20 mouse cellular contexts compared by ENCODE assay signal in genomic region chr8:60663552-60663951, GRCm38 (mm10). TPM values are rescaled to one million over a fixed set of nuclear protein-coding genes. Genes with fewer than 3 reads are reported as not detected.
DNase-seq lines count a peak whose midpoint lies in the region; ATAC-seq and TF ChIP-seq lines count a peak whose summit lies in the region.
"Had no signal": no experiment of that assay in that cellular context is flagged by ENCODE, and none has a peak within 500 bp of the region (broad histone marks: within the 10 kb centered on the region; RNA-seq: fewer than 3 reads in every experiment).

No protein-coding gene starts in this region.

- no peak overlapping the region for H3K9ac ChIP-seq in forebrain, embryonic 12.5 days
- H3K9ac ChIP-seq in kidney, embryonic 16.5 days (replicated peaks; ENCODE audit: low read length) = no peak overlapping the region
- no peak overlapping the region for H3K9ac ChIP-seq in embryonic facial prominence, embryonic 14.5 days (ENCODE audit: low read depth, low read length)
- H3K9ac ChIP-seq: embryonic facial prominence, embryonic 12.5 days; hindbrain, embryonic 13.5 days; intestine, embryonic 15.5 days; limb, embryonic 12.5 days; liver, embryonic 14.5 days; neural tube, embryonic 13.5 days had no signal

- H3K4me3 ChIP-seq in forebrain, embryonic 12.5 days (replicated peaks) = no peak overlapping the region
- no peak overlapping the region for H3K4me3 ChIP-seq in forebrain, embryonic 10.5 days
- H3K4me3 ChIP-seq in kidney, embryonic 16.5 days (ENCODE audit: low read length) = no peak overlapping the region
- H3K4me3 ChIP-seq in C2C12 (ENCODE audit: insufficient read depth, poor library complexity, severe bottlenecking) = no peak overlapping the region
- no peak overlapping the region for H3K4me3 ChIP-seq in embryonic facial prominence, embryonic 14.5 days (ENCODE audit: low read depth, low read length)
- H3K4me3 ChIP-seq: embryonic facial prominence, embryonic 12.5 days; hindbrain, embryonic 13.5 days; intestine, embryonic 15.5 days; limb, embryonic 12.5 days; neural tube, embryonic 13.5 days had no signal

- DNase-seq in forebrain, embryonic 10.5 days (ENCODE audit: extremely low spot score, low spot score) = no peak
- DNase-seq in kidney, postnatal 10 days = no peak
- peak; percentile 29 for DNase-seq in embryonic facial prominence, embryonic 14.5 days (ENCODE audit: low spot score)
- no peak for DNase-seq in gastrocnemius, adult 8-10 months (ENCODE audit: low spot score in 2 of 2)
- DNase-seq in layer of hippocampus, adult 9-10 months (ENCODE audit: low spot score) = no peak
- DNase-seq: cerebellum, adult 2 months; cerebellum, postnatal 36 days; kidney, postnatal 25 days; lung, postnatal 14 days; right cerebral cortex, adult 18-20 months had no signal

- no peak for TF ChIP-seq CTCF in C2C12 (IDR thresholded peaks at IDR 0.05; ENCODE audit: control insufficient read depth, insufficient read depth, insufficient read length)

- H3K27ac ChIP-seq in forebrain, embryonic 12.5 days = no peak overlapping the region
- no peak overlapping the region for H3K27ac ChIP-seq in forebrain, embryonic 10.5 days
- H3K27ac ChIP-seq in kidney, embryonic 16.5 days (ENCODE audit: low read length) = no peak overlapping the region
- H3K27ac ChIP-seq in embryonic facial prominence, embryonic 14.5 days (replicated peaks; ENCODE audit: low read depth, low read length) = no peak overlapping the region
- H3K27ac ChIP-seq: embryonic facial prominence, embryonic 12.5 days; hindbrain, embryonic 13.5 days; intestine, embryonic 15.5 days; limb, embryonic 12.5 days; liver, embryonic 14.5 days; neural tube, embryonic 13.5 days had no signal

- no peaks in the 10 kb centered on the region for H3K36me3 ChIP-seq in forebrain, embryonic 12.5 days (replicated peaks)
- H3K36me3 ChIP-seq in forebrain, embryonic 10.5 days (replicated peaks) = no peaks in the 10 kb centered on the region
- no peaks in the 10 kb centered on the region for H3K36me3 ChIP-seq in kidney, embryonic 16.5 days (ENCODE audit: insufficient read depth, low read length)
- H3K36me3 ChIP-seq in C2C12 (ENCODE audit: control insufficient read depth, insufficient read depth) = peaks cover 73% of the 10 kb centered on the region
- H3K36me3 ChIP-seq in embryonic facial prominence, embryonic 14.5 days (ENCODE audit: control insufficient read depth, insufficient read depth, low read length) = no peaks in the 10 kb centered on the region
- H3K36me3 ChIP-seq: embryonic facial prominence, embryonic 12.5 days; G1E; hindbrain, embryonic 13.5 days; intestine, embryonic 15.5 days; limb, embryonic 12.5 days; neural tube, embryonic 13.5 days had no signal

- no peak overlapping the region for H3K4me2 ChIP-seq in forebrain, embryonic 12.5 days
- no peak overlapping the region for H3K4me2 ChIP-seq in kidney, embryonic 16.5 days (replicated peaks; ENCODE audit: low read depth, low read length)
- no peak overlapping the region for H3K4me2 ChIP-seq in embryonic facial prominence, embryonic 14.5 days (ENCODE audit: low read depth, low read length)
- H3K4me2 ChIP-seq: embryonic facial prominence, embryonic 12.5 days; hindbrain, embryonic 13.5 days; intestine, embryonic 15.5 days; limb, embryonic 12.5 days; neural tube, embryonic 13.5 days had no signal

- H3K4me1 ChIP-seq in forebrain, embryonic 12.5 days = peaks cover 2% of the 10 kb centered on the region; the same call in 1 of the 2 replicates
- peaks cover 12% of the 10 kb centered on the region for H3K4me1 ChIP-seq in forebrain, embryonic 10.5 days
- 0 out of 2 replicates have a peak, but pooled peaks cover 3% of the 10 kb centered on the region for H3K4me1 ChIP-seq in kidney, embryonic 16.5 days (ENCODE audit: insufficient read depth, low read length)
- H3K4me1 ChIP-seq in embryonic facial prominence, embryonic 14.5 days (ENCODE audit: control insufficient read depth, insufficient read depth, low read length) = no peaks in the 10 kb centered on the region
- H3K4me1 ChIP-seq: intestine, embryonic 15.5 days; limb, embryonic 12.5 days had no signal

- H3K79me3 ChIP-seq in C2C12 (ENCODE audit: low read depth) = peaks cover 14% of the 10 kb centered on the region

- peaks cover 37% of the 10 kb centered on the region for H3K79me2 ChIP-seq in C2C12 (ENCODE audit: control insufficient read depth, insufficient read depth)

- no peaks in the 10 kb centered on the region for H3K9me3 ChIP-seq in forebrain, embryonic 12.5 days
- H3K9me3 ChIP-seq in forebrain, embryonic 10.5 days = no peaks in the 10 kb centered on the region
- no peaks in the 10 kb centered on the region for H3K9me3 ChIP-seq in kidney, embryonic 16.5 days (ENCODE audit: low read length)
- no peaks in the 10 kb centered on the region for H3K9me3 ChIP-seq in embryonic facial prominence, embryonic 14.5 days (ENCODE audit: control insufficient read depth, low read length)
- H3K9me3 ChIP-seq: embryonic facial prominence, embryonic 12.5 days; G1E; hindbrain, embryonic 13.5 days; intestine, embryonic 15.5 days; limb, embryonic 12.5 days; neural tube, embryonic 13.5 days had no signal

- no peaks in the 10 kb centered on the region for H3K27me3 ChIP-seq in forebrain, embryonic 12.5 days
- no peaks in the 10 kb centered on the region for H3K27me3 ChIP-seq in forebrain, embryonic 10.5 days (ENCODE audit: poor library complexity, severe bottlenecking)
- no peaks in the 10 kb centered on the region for H3K27me3 ChIP-seq in kidney, embryonic 16.5 days (ENCODE audit: insufficient read depth, low read length)
- no peaks in the 10 kb centered on the region for H3K27me3 ChIP-seq in C2C12 (ENCODE audit: control insufficient read depth, insufficient read depth, insufficient read length)
- no peaks in the 10 kb centered on the region for H3K27me3 ChIP-seq in embryonic facial prominence, embryonic 14.5 days (replicated peaks; ENCODE audit: control insufficient read depth, insufficient read depth, low read length)
- H3K27me3 ChIP-seq: embryonic facial prominence, embryonic 12.5 days; hindbrain, embryonic 13.5 days; intestine, embryonic 15.5 days; limb, embryonic 12.5 days; neural tube, embryonic 13.5 days had no signal

- ATAC-seq in forebrain, embryonic 12.5 days (ENCODE audit: low FRiP score) = peak; percentile 44; the same call in 1 of the 2 replicates
- ATAC-seq in kidney, embryonic 16.5 days (ENCODE audit: low FRiP score, low TSS enrichment) = peak; percentile 57; the same call in 1 of the 2 replicates
- ATAC-seq in embryonic facial prominence, embryonic 14.5 days (ENCODE audit: low read depth) = peak; percentile 83
- ATAC-seq: intestine, embryonic 15.5 days had no signal

- 49% methylated on average over 5 of the region's 5 CpGs for WGBS in forebrain, embryonic 12.5 days
- 47% methylated on average over 5 of the region's 5 CpGs for WGBS in forebrain, embryonic 10.5 days
- WGBS in kidney, embryonic 16.5 days = 23% methylated on average over 5 of the region's 5 CpGs
- WGBS in embryonic facial prominence, embryonic 14.5 days = 34% methylated on average over 5 of the region's 5 CpGs

- no peak overlapping the region for H3ac ChIP-seq in C2C12 (ENCODE audit: control insufficient read depth, insufficient read length, low read depth)

TF ChIP-seq in C2C12, 6 proteins besides CTCF, POLR2A, EP300 and RAD21:
- TF ChIP-seq MYOD1 (IDR thresholded peaks at IDR 0.05; ENCODE audit: control insufficient read depth, insufficient read length, low read depth) (peak; percentile 20), USF1 (IDR thresholded peaks at IDR 0.05; ENCODE audit: low read depth) (no peak), CEBPB (IDR thresholded peaks at IDR 0.05; ENCODE audit: low read depth) (no peak), FOSL1 (IDR thresholded peaks at IDR 0.05; ENCODE audit: insufficient read depth, low read length, poor library complexity, severe bottlenecking) (no peak)

RNA-seq across cellular contexts. Expression of gene Mfap3l, which starts 30.9 kb away (rescaled TPM):
- 1.4 TPM in 2 replicates for polyA plus RNA-seq in forebrain, embryonic 12.5 days (2016; fragmentation: Nextera tagmentation; extraction: Ambion mirVana)
- 0.90 and 0.96 TPM in 2 replicates for polyA plus RNA-seq in forebrain, embryonic 10.5 days (2016; fragmentation: Nextera tagmentation; extraction: Ambion mirVana)
- polyA plus RNA-seq in kidney, embryonic 16.5 days (2015; fragmentation: Nextera tagmentation; extraction: Ambion mirVana) = 6.5 and 6.8 TPM in 2 replicates
- 18.2 TPM for polyA plus RNA-seq in C2C12 (2012; fragmentation: generic; extraction: Trizol)
- polyA plus RNA-seq in embryonic facial prominence, embryonic 14.5 days (2014; fragmentation: Nextera tagmentation; extraction: Ambion mirVana) = 3.1 and 3.6 TPM in 2 replicates
- total RNA-seq in gastrocnemius, adult 8-10 months (2022) = 1 to 10 TPM; 2.5 to 5.8 (median 4.0) TPM
- polyA plus RNA-seq: G1E had no signal
